Mouse (Mus musculus): ENCODE data around the gene Lrrc55.
A peak's percentile ranks its signal among the peaks of the same experiment; 100 is the strongest.

Gene Lrrc55

DNA sequence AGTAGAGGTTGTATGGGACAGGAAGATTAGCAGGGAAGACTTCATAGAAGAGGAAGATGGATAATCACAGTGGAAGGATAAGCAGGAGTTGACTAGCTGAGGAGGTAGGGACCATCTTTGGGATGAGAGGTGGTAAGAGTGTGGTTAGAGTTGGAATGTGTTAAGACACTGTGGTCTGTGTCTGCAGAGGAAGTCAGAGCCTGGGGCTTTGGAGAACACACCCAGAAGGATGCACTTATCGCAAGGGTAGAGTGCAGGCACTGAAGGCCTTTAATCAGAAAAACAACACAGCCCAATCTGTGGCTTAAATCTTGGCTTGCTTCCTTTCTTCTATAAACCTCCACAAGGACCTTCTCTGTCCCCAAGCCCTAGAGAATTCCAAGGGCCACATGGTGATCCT, 28.7 kb downstream of the Lrrc55 start:
- no peak for DNase-seq

DNA sequence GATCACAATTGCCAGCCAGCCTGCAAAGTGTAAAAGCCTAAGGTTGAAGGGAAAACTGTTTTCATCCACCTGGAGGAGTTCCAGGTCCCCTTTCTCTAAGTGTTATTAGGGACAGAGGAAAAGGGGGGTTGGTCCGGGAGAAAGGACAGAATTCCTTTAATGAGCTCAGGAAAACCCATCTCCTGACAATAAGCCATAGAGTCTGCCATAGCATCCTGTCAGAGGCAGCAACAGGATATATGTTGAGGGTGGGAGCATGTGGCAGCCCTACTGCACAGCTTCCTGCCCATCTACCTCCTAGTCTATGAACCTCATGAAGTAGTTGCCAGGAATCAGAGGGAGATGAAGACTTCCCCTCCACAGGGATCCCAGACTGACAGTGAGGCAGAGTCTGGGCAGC, 29.4 kb downstream of the Lrrc55 start:
- DNase-seq: no peak

DNA sequence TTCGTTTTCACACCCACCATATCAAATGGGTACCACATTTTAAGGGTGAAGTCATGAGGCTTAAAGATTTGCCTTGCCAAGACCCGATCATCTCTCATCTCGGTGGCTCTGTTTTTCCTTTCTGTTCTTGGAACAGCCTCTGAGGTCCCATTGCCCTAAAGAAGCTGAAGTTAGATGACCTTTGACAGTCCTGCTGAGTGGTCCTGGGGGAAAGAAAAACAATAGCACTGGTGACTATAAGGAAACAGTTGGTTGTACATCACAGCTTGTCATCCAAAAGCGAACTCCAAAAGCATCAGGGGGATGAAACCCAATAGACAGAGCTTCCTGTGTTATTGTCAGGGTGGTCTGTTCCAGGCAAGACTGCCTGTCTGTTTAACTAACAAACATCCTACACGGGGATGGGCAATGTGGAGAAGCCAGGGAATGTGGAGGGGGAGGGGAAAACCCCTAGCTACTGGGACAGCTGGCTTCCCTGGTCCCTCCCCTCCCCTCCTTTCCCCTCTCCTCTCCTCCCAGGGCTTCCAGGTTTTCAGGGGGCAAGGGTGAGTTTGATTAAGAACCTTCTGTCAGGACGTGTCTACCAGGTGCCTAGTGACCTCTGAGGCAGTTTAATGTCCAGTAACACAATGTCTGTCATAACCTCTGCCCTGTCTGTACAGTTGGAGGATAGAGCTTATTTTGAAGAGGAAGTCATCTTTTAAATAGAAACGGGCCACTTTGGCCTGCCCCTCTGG, 33.5 kb downstream of the Lrrc55 start:
- no peak for DNase-seq

DNA sequence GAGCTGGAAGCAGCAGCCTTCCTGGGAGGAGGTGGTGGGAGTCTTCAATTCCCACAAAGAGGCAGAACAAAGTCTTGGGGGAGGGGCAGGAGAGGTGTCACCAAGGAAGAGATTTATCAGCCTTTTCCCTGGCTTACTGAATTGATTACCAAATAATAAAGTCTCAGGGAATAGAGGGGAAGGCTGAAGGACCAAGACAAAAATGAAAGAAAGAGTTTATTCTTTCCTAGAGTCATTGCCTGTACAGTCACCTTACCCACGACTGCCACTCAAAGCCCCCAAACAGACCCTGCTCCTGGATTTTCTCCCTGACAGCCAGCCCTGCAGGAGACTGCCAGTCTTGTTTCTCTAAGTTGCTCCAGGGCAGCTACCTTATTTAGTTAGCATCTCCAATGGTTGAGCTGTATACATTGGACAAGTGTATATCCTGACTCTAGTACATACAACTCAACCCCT, 35.3 kb downstream of the Lrrc55 start:
- DNase-seq: no peak

DNA sequence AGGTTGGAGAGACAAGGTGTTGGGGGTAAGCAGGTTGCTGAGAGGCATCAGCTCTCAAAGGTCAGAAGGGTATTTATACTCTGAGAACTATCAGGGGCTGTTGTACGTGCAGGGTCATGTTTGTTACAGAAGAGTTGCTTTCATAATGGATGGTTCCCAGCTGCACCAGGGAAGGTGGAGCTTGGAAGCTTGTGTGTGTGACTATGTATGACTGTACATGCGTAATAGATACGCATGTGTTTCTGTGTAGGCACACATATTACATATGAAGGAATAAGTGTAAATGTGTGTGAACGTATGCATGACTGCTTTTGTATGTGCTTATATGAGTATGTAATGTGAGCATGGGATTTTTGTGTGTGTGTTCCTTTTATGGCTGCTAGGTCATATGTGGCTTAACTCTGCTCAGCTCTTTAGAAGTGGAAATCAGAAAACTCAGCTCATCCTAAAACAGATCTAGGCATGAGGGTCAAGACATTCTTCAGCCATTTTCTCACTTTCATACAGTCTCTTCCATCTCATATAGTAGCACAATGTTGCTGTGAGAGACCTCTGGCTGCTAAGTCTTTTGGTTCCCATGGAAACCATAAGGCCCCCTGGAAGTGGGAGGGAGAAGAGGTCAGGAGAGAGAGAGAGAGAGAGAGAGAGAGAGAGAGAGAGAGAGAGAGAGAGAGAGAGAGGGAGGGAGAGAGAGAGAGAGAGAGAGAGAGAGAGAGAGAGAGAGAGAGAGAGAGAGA, 35.9 kb downstream of the Lrrc55 start:
- no peak for DNase-seq

DNA sequence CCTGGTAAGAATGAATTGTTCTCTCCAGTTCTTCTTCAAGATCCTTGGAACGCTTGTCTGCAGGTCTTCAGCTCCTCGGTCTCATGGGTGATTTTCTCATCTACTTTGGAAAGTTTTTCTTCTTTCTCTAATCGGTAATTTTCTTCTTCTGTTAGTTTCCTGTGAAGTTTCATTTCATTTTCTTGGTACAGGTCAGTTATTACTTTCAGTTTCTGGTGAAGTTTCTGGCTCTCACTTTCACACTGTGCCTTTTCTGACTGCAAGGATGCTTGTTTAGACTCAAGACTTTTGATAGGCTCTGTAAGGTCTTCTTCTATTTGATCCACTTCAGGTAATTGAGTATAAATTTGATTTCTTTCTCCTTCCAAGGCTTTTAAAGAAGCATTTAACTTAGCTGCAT, 39.6 kb downstream of the Lrrc55 start:
- DNase-seq: no peak

DNA sequence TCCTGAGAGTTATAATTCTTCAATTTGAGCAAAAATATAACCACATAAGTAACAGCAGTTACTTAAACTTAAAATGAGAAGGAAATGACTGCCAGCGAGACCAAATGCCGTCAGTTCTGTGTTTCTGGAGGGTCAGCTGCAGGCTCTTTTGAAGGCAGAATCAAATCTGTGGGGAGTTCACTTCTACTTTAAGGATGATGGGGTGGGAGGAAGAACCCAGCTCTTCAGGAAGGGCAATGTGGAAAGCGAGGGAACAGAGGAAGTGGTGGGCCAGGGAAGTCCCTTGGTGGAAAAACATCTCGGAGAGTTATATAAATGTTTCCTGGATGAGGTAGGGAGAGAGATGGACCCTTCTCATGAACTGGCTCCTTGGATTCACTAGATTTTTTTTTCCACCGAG, 40.9 kb downstream of the Lrrc55 start:
- no peak for DNase-seq

DNA sequence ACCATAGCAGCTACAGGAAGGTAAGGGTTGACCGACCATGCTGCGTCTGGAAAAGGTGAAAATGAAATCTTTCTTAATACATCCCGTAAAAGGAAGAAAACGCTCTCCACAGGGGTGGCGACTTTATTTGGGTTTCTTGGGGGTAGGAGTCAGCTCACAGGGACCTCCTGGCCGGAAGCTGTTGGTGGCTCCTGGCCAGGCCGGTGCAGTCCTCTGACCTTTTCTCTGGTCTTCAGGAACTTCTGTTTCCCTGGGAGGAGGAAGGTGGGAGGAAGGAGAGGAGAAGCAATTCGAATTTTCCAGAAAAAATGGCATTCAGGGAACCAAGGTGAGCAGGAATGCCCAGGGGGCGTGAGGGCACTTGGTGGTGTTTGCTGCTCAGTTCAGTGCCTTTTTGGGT, 41.7 kb downstream of the Lrrc55 start:
- no peak for DNase-seq

DNA sequence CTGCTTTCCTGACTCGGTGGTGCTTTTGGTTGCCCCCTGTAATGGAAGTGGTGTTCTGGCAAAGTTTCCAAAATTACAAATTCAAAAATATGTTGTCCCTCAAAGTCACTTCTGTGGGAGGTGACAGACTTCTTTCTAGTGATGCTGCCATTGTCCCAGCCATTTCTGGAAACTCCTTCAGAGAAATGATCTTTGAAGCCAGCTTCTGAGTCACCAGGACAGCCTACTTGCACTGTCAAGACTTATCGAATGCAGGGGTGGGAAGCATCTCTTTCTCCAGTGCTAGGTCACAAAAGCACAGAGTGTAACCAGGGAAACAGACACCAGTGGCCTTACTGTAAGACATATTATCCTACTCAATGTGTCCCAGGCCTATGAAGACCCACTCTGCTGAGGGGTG, 45.8 kb downstream of the Lrrc55 start:
- DNase-seq: no peak

DNA sequence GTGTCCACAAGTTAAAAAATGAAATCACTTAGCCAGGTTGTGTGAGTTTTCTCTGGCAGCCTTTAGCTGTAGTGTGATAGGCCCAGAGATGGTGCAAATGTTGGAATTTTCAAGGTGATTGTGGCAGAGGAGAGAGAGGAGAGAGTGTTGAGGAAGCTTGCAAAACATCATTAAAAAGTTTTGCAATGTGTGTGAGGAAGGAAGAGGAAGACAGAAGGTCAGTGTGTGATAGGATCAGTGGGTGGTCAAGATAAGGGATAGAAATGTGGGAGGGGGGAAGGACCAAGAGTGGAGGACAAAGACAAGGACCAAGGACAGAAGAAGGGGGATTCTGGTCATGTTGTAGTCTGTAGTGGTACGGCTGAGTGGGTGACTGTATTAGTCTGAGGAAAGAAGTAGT, 46.6 kb downstream of the Lrrc55 start:
- DNase-seq: no peak

DNA sequence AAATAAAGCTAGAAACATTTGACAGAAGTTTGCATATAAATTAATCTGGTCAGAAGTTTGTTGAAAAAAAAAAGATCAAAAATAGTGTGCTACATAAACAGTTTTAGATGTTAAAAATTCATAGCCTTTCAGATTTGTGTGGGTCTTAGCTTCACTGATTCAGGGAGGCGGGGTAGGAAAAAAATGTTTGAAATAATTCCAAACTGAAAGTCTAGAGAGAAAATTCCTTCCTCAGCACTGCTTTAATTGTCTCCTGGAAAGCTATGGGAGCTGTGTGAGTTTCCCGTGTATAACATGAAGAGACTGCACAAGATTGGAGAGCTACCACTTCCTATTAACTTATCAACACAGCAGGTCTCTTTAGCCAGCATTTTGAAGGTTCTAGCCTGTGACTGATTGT, 49.5 kb downstream of the Lrrc55 start:
- DNase-seq: no peak

DNA sequence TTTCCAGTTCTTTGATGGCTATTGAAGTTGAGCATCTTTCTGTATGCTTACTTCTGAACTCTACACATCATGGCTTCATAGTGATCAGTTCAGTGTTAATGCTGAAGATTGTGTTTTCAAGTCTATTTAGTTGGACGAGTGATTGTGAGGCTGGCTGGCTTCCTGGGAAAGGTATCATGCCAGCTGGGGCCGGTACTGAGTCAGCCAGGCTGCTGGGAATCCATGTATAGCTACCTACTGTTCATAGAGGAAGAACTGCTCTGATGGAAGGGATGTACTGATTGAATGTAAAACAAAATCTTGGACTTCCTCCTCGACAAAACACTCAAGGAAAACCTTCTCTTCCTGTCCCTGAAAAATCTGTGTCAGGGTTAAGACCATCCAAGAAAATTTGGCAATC, 51.7 kb downstream of the Lrrc55 start:
- no peak for DNase-seq

DNA sequence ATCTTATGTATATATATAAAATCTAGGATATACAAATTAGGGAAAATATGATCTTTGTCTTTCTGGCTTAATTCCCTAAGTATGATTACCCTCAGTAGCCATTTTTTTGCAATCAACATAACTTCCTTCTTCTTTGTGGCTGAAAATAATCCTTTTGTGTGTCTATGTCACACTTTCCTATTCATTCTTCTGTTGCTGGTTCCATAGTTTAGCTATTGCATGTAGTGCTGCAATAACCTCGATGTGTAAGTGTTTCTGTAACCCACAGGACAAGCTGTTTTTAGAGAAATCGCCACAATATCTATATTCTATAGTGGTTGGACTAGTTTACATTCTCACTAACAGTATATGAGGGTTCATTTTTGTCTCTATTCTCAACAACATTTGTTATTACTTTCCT, 52.1 kb downstream of the Lrrc55 start:
- no peak for DNase-seq

DNA sequence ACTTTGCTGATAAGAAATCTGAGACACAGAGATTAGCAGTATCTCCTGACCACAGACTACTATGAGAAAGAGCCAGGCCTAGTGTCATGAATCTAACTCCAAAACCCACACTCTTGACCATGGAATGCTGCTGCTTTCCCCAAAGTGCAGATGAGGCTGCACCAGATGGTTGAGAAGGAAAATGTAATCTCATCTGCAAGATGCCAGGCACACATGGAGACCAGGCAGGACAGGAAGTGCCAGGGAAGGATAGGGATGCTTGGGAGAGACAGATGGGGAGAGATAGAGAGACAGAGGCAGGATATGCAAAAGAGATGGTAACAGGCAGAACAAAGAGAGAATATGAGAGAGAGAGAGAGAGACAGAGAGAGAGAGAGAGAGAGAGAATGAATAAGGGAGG, 56.2 kb downstream of the Lrrc55 start:
- DNase-seq: peak in 1 of 2 experiments; percentile 29

DNA sequence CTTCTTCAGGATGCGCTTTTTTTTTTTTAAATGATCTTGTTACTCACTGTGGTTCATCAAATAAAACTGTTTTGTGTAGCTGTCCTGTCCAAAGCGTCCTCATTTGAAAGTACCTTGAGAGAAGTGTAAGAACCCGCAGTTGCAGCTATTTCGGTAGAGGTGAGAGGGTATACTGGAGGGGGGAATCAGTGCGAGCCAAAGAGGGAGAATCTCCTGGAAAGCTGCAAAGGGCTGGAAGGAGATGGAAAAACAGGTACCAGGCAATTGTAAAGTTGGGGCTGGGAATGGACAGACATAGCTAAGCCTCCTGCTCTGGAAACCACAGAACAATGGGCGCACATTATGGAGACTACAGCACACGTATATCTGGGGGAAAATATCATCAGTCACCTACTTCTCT, 57.2 kb downstream of the Lrrc55 start:
- DNase-seq: no peak

DNA sequence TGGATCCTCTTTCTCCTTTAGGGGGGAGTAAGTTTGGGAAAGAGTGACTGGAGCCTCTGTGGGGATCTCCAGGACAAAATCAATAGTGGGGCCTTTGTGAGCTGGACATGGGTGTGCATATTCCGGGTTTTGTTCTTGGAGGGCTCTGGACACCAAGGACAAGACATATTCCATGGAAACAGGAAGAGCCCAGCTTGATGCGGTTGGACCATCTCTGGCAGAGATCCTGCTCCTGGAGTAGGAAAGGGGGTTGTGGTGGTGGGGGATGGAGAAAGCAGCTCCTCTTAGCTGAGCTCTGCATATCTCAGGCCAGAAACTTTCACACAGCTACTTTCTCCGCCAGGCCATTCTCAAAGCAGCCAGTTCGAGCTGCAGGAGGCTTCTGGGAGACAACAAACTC, 57.6 kb downstream of the Lrrc55 start:
- no peak for DNase-seq

DNA sequence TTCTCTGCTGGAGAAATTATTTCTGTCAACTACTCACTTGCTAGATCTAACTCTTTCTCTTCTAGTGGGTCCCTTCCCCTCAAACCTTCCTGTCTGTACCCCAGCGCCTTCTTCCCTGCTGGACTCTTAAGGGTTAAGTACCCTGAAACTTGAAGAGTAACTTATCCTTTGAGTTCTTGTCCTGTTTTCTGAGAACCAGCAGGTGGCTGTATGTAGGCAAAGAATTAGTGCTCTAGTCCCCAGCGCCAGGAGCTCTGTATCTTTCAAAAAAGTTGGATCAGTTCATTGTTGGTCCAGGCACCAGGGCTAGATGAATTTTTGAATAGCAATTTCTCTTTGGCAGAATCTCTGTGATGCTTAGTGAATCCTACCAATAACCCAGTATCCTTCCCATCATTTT, 58.9 kb downstream of the Lrrc55 start:
- DNase-seq: no peak

DNA sequence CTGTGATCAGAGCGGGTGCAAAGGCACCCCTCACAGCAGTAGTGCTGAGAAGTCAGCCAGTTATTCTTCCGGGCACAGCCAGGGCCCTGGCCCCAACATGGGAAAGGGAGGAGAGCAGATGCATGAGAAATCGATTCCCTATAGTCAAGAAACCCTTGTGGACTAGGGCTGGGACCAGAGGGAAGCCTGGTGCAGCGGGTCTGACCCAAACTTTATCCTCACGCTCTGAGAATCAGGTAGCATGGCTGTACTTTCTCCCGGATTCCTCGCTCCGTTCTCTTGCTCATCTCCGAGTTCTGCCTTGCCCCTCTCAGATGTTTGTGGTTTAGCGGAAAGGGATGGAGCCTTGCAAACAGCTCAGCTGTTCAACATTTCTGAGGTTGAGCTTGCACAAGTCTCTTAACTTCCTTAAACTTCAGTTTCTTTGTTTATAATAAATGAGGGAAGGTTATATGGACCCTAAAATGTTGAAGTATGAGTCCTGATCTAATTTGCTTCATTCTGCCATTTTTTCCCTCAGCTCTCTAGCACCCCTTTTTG, 59.3 kb downstream of the Lrrc55 start:
- no peak for DNase-seq

DNA sequence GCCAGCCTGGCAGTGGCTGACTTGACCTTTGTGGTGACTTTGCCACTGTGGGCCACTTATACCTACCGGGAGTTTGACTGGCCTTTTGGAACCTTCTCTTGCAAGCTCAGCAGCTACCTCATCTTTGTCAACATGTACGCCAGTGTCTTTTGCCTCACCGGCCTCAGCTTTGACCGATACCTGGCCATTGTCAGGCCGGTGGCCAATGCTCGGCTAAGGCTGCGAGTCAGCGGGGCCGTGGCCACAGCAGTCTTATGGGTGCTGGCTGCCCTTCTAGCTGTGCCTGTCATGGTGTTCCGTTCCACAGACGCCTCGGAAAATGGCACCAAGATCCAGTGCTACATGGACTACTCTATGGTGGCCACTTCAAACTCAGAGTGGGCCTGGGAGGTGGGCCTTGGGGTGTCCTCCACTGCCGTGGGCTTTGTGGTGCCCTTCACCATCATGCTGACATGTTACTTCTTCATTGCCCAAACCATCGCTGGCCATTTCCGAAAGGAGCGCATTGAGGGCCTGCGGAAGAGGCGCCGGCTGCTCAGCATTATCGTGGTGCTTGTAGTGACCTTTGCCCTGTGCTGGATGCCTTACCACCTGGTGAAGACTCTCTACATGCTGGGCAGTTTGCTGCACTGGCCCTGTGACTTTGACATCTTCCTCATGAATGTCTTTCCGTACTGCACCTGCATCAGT, 60.0 kb downstream of the Lrrc55 start:
- DNase-seq: no peak

DNA sequence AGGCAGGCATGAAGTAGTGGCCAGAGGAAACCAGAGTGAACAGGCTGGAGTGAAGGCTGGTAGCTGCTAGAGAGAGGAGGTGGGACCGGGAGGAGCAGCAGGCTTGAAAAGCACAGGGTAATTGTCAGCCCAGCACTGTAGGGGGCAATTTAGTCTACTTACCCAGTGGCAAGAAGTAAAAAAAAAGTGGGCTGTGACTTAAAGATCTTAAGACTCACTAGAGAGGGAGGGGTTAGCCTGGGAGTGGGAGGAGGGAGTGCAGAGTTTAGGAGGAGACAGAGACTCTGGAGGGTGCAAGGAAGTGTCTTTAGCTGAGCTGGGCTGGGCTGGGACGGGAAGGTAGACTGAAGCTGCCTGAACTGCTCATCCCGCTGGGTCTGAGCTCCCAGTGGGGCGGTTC, 60.9 kb downstream of the Lrrc55 start, which contains the start of gene Aplnr:
TSS of gene Aplnr (plus strand) at position 137 of the 400 bp plus-strand sequence.
- DNase-seq: no peak

DNA sequence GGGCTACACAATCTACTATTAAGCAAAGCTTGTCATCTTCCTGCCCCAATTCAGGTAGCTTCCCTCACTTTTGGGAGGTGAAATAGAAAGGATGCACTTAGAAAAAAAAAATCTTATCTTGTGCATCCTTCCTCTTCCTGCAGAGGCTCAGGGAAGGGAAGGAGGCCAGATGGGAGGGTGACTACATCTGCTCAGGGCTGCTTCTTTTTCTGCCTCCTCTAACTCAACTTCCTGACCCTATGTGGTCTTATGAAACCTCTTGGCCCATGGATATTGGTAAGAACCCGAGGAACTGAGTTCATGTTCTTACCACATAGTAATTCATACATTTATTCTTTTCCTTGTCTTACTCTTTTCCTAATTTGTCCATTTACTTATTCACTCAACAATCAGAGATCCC, 61.9 kb downstream of the Lrrc55 start:
- no peak for DNase-seq

DNA sequence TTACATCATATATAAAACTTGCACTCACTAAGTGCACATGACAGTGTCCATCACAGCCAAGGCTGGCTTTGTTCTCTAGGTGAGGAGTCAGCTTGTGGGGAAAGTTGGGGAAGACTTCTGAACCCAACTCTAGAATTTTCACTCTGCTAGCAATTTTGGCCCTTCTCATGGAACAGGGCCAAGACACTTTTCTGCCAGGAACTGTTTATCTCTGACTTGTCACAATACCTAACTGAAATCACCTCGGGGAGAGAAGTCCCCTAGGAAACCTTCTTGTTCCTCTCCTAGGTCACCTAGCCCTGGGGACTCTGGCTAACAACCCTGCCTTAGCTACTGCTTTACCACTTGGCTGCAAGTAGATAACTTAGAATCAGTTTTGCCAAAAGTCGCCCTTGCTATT, 64.8 kb downstream of the Lrrc55 start:
- DNase-seq: no peak

DNA sequence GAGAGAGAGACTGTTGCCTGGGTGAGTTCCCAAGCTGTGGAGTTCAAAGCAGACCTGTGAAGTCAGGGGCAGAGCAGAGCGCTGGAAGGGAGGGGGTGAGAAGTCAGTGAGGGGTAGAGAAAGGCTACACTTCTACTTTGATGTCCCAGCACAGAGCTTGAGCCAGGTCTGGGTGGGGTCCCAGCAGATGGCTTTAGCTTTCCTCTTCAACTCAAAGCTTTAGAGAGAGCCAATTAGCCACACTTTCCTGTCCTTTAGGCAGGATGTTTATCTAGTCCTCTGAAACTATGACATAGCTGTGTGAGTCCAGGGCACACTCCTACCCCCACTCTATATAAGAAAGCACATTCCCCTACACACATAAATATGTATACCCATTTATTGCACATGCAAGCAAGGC, 65.3 kb downstream of the Lrrc55 start:
- DNase-seq: no peak

DNA sequence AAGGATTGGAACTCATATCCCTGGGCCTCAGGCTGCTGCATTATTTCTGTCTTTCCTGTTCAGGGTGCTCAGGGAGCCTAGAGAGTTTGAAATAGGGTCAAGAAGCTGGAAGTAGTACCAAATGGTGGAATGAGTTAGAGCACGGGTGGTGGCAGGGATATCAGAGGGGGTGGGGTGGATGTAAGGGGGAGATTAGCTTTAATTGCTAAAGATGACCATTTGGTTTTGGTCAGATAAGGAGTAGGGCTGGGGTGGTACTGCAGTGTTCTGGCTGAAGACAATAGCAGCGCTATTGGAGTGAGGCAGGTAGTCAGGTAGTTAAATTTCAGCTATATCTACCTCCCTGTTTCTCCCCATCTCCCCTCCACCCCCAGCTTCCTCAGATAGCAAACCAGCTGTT, 65.8 kb downstream of the Lrrc55 start:
- no peak for DNase-seq

Measured in cerebellum, postnatal 10 days (tissue).